Mouse (Mus musculus) cortical plate, adult 2 months (tissue): ENCODE data around the gene Olfr221.

Source experiments
- CTCF ChIP-seq: fragments of 200-500 bp; IDR thresholded peaks from 2 replicates; pipeline ENCODE4 v1.5.1; 2011; ENCODE audit warnings: mild to moderate bottlenecking, control low read depth, low read length; ENCODE audit not compliant: insufficient read depth; ENCODE audit errors: extremely low read depth
- POLR2A ChIP-seq: fragments of 200-500 bp; IDR thresholded peaks from 2 replicates; pipeline ENCODE4 v1.6.1; 2011; ENCODE audit warnings: mild to moderate bottlenecking, low read length, control low read depth; ENCODE audit not compliant: insufficient read depth; ENCODE audit errors: extremely low read depth

- peak; percentile 97 for TF ChIP-seq CTCF
- no peak for TF ChIP-seq POLR2A
These were observed 33.7 kb downstream of the Olfr221 start for GRCm38 (mm10) chr14:52008321-52009203.
